Mouse (Mus musculus): ENCODE measurements at regions not wholly inside any gene's neighbourhood (a gene's known extent, or its start where the extent isn't known, plus 50 kb on each side); places are given as distances from the start of the nearest gene placed in this dataset.

- DNase-seq (ENCODE audit: low read depth), result no peak
Measured at GRCm38 (mm10) chr17:10079853-10080650, 239.6 kb downstream of the Qk start.

GRCm38 (mm10) chr17:10078536-10079319, 240.9 kb downstream of the Qk start:
- DNase-seq (ENCODE audit: low read depth), result no peak

- DNase-seq (ENCODE audit: low read depth), result no peak
Measured at GRCm38 (mm10) chr17:10073301-10073700, 246.4 kb downstream of the Qk start.

GRCm38 (mm10) chr17:10069251-10069650, 250.4 kb downstream of the Qk start:
- DNase-seq (ENCODE audit: low read depth), result no peak

GRCm38 (mm10) chr17:10065131-10065530, 254.5 kb downstream of the Qk start:
- no peak for DNase-seq (ENCODE audit: low read depth)

GRCm38 (mm10) chr17:10062546-10063100, 257.0 kb downstream of the Qk start:
- DNase-seq (ENCODE audit: low read depth), result no peak

- DNase-seq (ENCODE audit: low read depth), result no peak
Measured at GRCm38 (mm10) chr17:10057736-10058135, 261.9 kb downstream of the Qk start.

- DNase-seq (ENCODE audit: low read depth), result no peak
Measured at GRCm38 (mm10) chr17:10056096-10056495, 263.6 kb downstream of the Qk start.

GRCm38 (mm10) chr17:10054375-10054774, 265.3 kb downstream of the Qk start:
- no peak for DNase-seq (ENCODE audit: low read depth)

DNA sequence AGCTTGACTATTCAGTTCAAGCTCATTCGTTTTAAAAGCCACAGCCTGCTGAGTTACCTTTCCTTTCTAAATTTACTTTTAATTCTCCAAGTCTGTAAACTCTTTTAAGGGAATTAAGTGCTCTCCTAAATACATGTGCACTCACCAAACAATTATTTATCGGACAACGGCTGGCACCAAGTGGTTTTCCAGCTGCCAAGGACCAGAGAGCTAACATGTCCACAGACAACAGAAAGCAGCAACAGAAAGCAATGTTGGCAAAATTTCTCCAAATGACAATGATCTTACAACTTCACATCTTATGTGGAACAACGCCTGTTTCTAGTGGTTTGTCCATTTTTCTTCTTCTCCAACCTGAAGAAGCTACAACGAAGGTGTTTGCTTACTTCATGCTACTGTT, 275.3 kb downstream of the Qk start:
- DNase-seq (ENCODE audit: low read depth), result no peak

DNA sequence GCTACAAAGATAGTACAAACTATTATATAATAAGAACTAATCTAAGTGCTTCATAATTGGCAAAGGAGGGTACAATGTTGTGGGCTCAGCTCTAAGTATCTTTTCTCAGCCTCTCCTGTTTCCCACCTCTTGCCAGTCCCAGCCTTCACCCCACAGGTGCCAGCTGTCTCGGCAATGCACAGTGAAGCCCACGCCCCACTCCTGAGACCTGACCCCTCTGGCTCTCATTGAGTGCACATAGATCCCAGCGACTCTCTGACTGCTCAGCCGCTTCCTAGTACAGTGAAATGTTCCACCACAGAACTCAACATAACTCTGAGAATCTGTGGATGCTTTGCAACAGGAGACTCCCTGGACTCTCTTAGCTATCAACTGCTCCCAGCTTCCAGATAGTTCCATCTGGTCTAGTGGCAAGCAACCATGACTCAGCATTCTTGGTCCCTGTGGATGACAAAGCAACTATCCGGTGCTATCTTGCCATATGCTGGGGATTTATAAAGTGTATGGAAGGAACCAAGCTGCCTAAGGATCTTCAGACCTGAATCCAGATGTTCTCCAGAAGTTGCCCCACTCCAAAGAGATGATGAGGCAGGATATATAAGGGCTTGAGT, 277.5 kb downstream of the Qk start:
- DNase-seq (ENCODE audit: low read depth), result no peak

GRCm38 (mm10) chr17:10040951-10041359, 278.7 kb downstream of the Qk start:
- DNase-seq (ENCODE audit: low read depth), result no peak

DNA sequence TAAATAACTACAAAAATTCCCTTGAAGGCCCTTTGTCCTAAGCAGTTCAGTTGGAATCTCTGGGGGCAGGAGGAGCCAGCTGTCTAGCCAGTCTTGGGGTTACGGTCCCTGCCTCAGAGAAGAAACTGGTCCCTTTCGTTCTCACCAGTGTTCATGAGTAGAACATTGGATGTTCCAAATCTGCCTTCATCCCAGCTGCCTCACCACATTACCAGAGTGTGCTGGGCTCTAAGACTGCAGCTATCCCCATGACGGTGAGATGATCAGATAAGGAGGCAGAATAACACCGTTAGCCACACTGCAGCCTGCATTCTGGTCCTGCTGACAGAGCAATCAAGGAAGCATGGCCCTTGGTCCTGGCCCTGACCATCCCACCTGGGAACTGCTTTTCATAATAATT, 279.3 kb downstream of the Qk start:
- no peak for DNase-seq (ENCODE audit: low read depth)

- DNase-seq (ENCODE audit: low read depth), result no peak
Measured at GRCm38 (mm10) chr17:10037799-10038445, 281.7 kb downstream of the Qk start.

DNA sequence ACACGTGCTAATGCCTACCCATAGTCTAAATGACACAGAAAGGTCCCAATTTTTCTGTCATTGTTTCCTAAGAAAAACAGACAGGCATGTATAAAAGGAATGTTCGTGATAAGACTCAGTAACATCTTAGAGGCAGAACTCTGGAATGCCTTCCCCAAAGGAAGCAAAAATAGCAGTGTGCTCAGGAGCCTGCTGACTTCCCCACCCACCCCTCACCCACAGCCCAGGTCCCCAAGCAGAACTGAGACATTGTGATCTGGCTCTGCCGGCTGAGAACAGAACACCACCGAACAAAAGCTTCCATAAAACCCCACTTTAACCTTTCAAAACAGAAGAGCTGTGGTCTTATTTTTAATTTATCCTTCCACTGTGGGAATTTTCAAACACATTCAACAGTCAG, 286.1 kb downstream of the Qk start:
- no peak for DNase-seq (ENCODE audit: low read depth)

DNA sequence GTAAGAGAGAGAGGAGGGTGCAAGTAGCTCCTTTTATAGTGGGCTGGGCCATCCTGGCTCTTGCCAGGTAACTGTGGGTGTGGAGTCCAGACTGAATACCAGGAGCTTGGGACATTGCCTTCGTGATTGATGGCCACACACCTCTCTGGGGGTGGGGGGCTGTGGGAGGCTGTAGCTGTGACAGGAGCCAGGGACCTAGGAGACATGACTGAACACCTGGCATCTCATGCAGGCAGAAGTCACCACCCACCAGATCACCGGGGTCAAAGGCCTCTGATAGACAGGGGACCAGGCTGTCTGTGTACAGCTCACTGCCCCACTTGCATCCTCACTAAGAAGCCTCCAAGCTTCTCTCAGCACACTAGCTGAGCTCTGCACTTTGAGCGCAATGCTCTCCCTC, 288.6 kb downstream of the Qk start:
- no peak for DNase-seq (ENCODE audit: low read depth)

GRCm38 (mm10) chr17:10026770-10027169, 292.9 kb downstream of the Qk start:
- DNase-seq (ENCODE audit: low read depth), result no peak

GRCm38 (mm10) chr17:10025212-10025611, 294.4 kb downstream of the Qk start:
- DNase-seq (ENCODE audit: low read depth), result no peak

DNA sequence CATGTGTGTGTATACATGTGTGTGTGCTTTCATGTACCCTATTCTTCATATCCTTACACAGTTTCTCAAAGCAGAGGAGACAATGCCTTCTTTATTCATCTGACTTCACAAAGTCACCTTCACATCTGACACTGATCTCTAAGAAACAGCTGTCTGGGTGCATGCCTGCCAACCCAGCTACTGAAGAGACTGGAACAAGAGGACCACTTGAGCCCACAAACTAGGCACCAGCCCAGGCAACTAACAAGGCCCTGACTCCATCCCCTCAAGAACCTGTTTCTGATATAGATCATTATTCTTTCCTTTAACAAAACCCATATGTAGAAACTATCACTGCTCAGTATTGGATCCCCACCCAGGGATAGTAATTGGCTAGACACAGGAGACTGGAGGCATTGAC, 295.3 kb downstream of the Qk start:
- DNase-seq (ENCODE audit: low read depth), result no peak

- DNase-seq (ENCODE audit: low read depth), result no peak
Measured at GRCm38 (mm10) chr17:10012161-10012560, 307.5 kb downstream of the Qk start.

DNA sequence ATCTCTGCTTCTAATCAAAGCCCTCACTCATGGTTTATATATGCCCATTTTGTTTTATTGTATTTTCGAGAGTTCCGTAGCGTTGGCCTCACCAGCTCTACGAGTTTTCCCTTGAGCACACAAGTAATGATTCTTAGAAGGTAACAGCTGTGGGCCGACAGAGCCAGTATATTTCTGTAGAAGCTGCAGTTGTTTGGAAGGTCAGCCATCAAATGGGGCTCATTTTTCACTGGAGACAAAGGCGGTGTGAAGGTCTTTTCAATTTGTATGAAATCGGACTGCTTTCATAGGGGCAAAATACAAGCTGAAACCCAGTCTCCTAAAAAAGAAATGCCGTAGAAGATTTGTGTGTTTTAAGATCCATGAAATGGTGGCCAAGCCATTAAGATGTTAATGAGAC, 307.9 kb downstream of the Qk start:
- DNase-seq (ENCODE audit: low read depth), result no peak

DNA sequence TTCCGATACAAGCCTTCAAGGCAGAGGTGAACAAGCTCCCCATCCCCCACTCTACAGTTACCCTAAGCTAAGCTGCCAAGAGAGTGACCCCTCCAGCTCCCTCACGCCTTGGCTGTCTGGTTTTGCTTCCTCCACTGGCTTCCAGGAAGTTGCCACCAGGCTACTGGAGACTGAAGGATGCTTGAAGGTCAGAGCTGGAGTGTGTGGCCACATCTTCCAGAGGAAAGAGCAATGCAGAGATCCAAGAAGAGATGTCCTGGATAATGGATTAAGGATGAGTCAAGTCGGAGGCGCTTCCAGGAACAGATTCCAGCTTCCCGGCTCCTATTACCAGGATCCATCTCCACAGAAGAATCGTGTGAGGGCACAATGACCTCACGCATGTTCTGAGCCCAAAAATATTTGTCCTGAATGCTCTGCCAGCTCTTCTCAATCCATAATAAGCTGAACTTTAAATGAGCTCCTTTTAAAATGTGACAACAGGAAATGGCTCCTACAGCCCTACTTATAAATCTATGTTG, 318.5 kb downstream of the Qk start:
- no peak for DNase-seq (ENCODE audit: low read depth)
